Mouse (Mus musculus) midbrain, embryonic 13.5 days (tissue): Measurements from ENCODE around the gene Col25a1. TPM values are rescaled to one million over a fixed set of nuclear protein-coding genes. Genes with fewer than 3 reads are reported as not detected.

Experiments used
- ATAC-seq: fragments of 200-750 bp; cut with Nextera tagmentation; 2 replicates; pipeline ENCODE4 v1.8.0; 2017; ENCODE audit warnings: mild to moderate bottlenecking, moderate TSS enrichment, moderate library complexity
- H3K27ac ChIP-seq: fragments of 300-500 bp; sonication (generic); 2 replicates; pipeline ENCODE4 v1.5.1; 2015; ENCODE audit warnings: inconsistent platforms, mild to moderate bottlenecking, moderate library complexity
- H3K27me3 ChIP-seq: fragments of 300-500 bp; sonication (generic); 2 replicates; pipeline ENCODE4 v1.6.1; 2015; ENCODE audit warnings: mild to moderate bottlenecking, inconsistent platforms
- H3K36me3 ChIP-seq: fragments of 300-500 bp; sonication (generic); 2 replicates; pipeline ENCODE4 v1.6.1; 2015; ENCODE audit warnings: mild to moderate bottlenecking, inconsistent platforms
- H3K4me1 ChIP-seq: fragments of 300-500 bp; sonication (generic); replicated peaks from 2 replicates; pipeline ENCODE4 v1.6.1; 2015; ENCODE audit warnings: inconsistent platforms
- H3K4me2 ChIP-seq: fragments of 300-500 bp; sonication (generic); replicated peaks from 2 replicates; pipeline ENCODE4 v1.6.1; 2015; ENCODE audit warnings: moderate library complexity, mild to moderate bottlenecking, inconsistent platforms
- H3K4me3 ChIP-seq: fragments of 300-500 bp; sonication (generic); replicated peaks from 2 replicates; pipeline ENCODE4 v1.5.1; 2015; ENCODE audit warnings: mild to moderate bottlenecking, inconsistent platforms
- H3K9ac ChIP-seq: fragments of 300-500 bp; sonication (generic); replicated peaks from 2 replicates; pipeline ENCODE4 v1.6.1; 2015; ENCODE audit warnings: mild to moderate bottlenecking, inconsistent platforms
- H3K9me3 ChIP-seq: fragments of 300-500 bp; sonication (generic); 2 replicates; pipeline ENCODE4 v1.6.1; 2016; ENCODE audit warnings: mild to moderate bottlenecking, inconsistent platforms
- whole genome bisulfite sequencing: fragments of 180-500 bp; shearing (Covaris S2); methylation state at CpG from one replicate; pipeline ENCODE4 v1.1.7; 2015; 5-methylcytosine and 5-hydroxymethylcytosine counted together
- polyA plus RNA-seq: library from polyadenylated mRNA; unstranded; fragments of >200 nt; fragmentation: Nextera tagmentation; extraction: Ambion mirVana; gene quantifications from 2 replicates; pipeline ENCODE4 v1.2.1, GENCODE M21; 2015

Col25a1 gene
- polyA plus RNA-seq, 1 experiment from 2014 or later: 11.2 TPM

DNA sequence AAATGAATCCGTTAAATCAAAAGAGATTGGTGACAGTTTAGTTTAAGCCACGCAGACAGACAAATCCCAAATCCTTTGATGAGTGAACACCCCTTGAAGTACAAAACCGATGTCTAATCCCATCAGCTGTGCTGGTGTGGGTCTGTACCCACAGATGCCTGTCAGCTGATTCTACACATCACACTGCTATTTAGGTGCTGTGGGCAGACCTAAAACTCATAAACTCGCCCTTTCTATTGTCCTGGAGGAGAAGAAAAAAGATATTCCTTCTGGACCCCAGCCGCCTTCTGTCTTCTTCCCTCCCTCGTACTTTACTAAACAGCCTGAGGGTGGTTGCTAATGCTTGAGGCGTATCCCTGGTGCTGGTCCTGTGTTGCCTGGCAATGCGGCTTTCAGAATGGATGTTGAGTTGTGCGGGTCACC is 387.2 kb downstream of the Col25a1 start:
- Histone ChIP-seq H3K27me3 (no peaks in the 10 kb centered on the region), H3K27ac (no peak overlapping the region), H3K4me1 (peaks cover 12% of the 10 kb centered on the region), H3K9ac (no peak overlapping the region), H3K36me3 (no peaks in the 10 kb centered on the region), H3K4me2 (peak overlapping the region; percentile 31), H3K9me3 (no peaks in the 10 kb centered on the region), H3K4me3 (no peak overlapping the region)
- peak; percentile 92 for ATAC-seq
- 14% methylated on average over 9 of the region's 9 CpGs for WGBS

DNA sequence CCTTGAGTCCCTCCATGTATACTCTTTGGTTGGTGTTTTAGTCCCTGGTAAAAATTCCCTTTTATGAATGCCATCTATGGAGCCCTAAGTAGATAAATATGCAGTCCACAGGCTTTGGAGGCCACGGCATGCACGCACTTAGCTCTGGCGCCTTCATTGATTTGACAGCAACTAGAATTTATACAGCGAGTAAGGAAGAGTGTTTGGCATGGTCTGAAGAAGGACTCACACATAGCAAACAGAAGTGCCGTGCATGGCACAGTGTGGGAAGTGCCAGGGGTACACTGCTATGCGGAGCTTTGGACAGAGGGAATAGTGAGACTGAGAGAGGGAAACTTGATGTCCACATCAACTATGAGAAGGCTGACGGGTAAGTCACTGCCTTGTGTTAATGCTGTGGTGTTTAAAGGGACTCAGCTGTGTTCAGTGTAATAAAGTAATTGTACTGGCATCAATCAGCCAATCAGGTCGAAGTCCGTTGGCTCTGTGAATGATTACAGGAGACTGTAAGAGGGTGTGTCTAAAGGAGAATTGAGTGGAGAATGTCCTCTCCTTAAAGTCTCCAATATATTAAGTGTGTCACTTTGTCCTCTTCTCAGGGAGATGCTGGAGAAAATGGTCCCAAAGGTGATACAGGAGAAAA is 390.7 kb downstream of the Col25a1 start:
- H3K9me3 ChIP-seq: no peaks in the 10 kb centered on the region
- 92% methylated on average over 9 of the region's 9 CpGs for WGBS
- no peak for ATAC-seq

DNA sequence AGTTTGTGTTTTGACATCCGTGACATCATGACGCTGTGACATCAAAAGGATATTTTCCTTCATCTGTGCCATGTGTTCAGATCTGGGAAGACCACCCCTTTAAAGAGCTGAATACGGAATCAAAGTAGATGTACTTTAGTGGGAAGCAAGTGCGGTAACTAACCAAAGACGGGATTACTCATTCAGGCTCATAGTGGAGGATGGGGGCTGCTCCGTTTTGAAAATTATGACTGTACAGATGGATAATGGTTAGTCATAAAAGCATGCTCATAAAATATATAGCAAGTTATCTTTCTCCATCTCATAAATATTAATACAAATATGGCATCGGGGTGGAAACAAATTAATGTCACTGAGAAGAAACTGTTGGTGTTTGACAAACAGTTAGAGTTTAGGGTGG is 391.7 kb downstream of the Col25a1 start:
- Histone ChIP-seq H3K9ac (no peak overlapping the region), H3K9me3 (no peaks in the 10 kb centered on the region), H3K4me3 (no peak overlapping the region), H3K27me3 (no peaks in the 10 kb centered on the region), H3K4me2 (no peak overlapping the region), H3K27ac (no peak overlapping the region), H3K36me3 (no peaks in the 10 kb centered on the region), H3K4me1 (peaks cover 12% of the 10 kb centered on the region)
- 87% methylated on average over 7 of the region's 7 CpGs for WGBS
- ATAC-seq: no peak

More for the DNA sequence above, 390.7 kb downstream of the Col25a1 start:
- no peak overlapping the region for H3K9ac ChIP-seq
- no peaks in the 10 kb centered on the region for H3K36me3 ChIP-seq
- H3K27me3 ChIP-seq: no peaks in the 10 kb centered on the region
- H3K27ac ChIP-seq: no peak overlapping the region
- no peak overlapping the region for H3K4me2 ChIP-seq
- peaks cover 12% of the 10 kb centered on the region for H3K4me1 ChIP-seq
- no peak overlapping the region for H3K4me3 ChIP-seq

DNA sequence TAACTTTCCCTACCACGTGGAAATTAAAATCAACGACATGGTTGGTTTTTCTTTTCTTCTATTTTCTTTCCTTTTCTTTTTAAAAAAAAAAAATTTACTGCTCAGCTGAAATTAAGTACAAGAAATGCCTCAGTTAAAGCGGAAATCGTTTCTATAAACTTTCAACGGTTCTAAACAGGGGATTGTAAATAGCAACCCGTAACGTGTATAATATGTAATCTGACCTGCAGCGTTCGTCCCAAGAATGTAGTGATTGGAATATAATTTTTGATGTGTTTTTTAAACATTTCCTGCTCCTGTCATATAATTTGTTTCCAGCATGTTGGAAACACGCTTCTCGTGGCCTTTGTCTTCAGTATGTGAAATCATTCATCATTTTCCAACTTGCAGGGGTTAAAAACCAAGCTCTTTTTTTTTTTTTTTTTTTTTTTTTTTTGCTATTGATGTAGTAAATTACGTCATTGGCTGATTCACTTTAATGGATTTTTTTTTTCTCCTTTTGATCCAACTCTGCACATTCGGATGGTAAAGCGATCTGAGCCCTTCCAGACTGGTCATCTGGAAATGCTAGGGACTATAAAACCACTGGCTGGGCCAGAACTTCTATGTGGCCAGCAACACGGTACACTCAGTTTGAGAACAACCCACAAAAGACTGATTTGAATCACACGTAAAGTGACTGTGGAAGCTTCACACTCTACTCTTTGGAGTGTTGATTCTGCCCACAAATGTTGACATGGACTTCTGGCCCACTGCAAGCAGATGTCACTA is 393.3 kb downstream of the Col25a1 start:
- WGBS: 88% methylated on average over 16 of the region's 16 CpGs
- H3K4me1 ChIP-seq: no peaks in the 10 kb centered on the region

DNA sequence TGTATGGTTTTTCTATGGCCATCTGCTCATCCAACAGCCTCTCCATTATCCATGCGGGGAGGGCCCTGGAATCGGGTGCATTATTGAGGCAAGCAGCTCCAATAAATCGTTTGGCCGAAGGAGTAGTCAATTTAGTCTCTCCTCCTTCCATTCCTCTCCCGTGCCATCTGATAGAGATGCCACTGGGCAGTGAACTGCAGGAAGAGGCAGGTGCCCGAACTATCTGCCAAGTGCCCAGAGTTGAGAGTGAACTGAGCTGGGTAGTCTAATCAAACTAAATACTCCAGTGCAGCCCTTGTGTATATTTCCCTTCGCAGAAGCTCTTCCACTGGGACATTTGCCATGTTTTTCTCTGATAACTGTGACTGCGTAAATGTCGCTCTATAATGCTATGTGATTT is 403.7 kb downstream of the Col25a1 start:
- Histone ChIP-seq H3K36me3 (no peaks in the 10 kb centered on the region), H3K9me3 (no peaks in the 10 kb centered on the region)
- ATAC-seq: no peak

More for the DNA sequence above, 393.3 kb downstream of the Col25a1 start:
- no peak overlapping the region for H3K9ac ChIP-seq
- H3K9me3 ChIP-seq: no peaks in the 10 kb centered on the region
- no peak overlapping the region for H3K27ac ChIP-seq
- H3K36me3 ChIP-seq: no peaks in the 10 kb centered on the region
- no peak overlapping the region for H3K4me3 ChIP-seq
- no peak overlapping the region for H3K4me2 ChIP-seq
- H3K27me3 ChIP-seq: no peaks in the 10 kb centered on the region
- ATAC-seq: no peak

DNA sequence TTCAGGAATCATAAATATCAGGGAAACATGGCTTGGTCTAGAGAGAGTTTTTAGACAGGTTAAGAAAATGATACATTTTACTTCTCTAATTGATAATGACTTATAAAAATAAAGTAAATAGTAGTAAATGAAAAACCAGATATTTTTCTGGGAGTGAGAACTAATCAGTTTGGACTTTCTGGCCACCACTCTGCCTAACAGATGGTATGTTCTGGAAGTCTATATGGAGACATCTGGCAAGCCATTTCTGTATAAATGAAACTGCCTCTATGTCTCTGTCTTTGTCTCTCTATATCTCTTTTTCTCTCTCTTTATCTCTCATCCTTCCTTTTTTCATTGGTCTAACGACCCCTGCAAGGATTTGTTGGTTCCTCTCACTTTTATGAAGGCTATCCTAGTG is 410.2 kb downstream of the Col25a1 start:
- H3K4me2 ChIP-seq: no peak overlapping the region
- 79% methylated on average over 1 of the region's 1 CpGs for WGBS
- no peaks in the 10 kb centered on the region for H3K4me1 ChIP-seq
- ATAC-seq: no peak
- no peaks in the 10 kb centered on the region for H3K36me3 ChIP-seq
- no peaks in the 10 kb centered on the region for H3K9me3 ChIP-seq
- H3K27ac ChIP-seq: no peak overlapping the region
- H3K9ac ChIP-seq: no peak overlapping the region
- H3K4me3 ChIP-seq: no peak overlapping the region
- H3K27me3 ChIP-seq: no peaks in the 10 kb centered on the region

More for the DNA sequence above, 403.7 kb downstream of the Col25a1 start:
- Histone ChIP-seq H3K9ac (no peak overlapping the region), H3K4me3 (no peak overlapping the region), H3K27me3 (no peaks in the 10 kb centered on the region), H3K4me2 (no peak overlapping the region), H3K4me1 (no peaks in the 10 kb centered on the region), H3K27ac (no peak overlapping the region)
- WGBS: 92% methylated on average over 9 of the region's 9 CpGs

DNA sequence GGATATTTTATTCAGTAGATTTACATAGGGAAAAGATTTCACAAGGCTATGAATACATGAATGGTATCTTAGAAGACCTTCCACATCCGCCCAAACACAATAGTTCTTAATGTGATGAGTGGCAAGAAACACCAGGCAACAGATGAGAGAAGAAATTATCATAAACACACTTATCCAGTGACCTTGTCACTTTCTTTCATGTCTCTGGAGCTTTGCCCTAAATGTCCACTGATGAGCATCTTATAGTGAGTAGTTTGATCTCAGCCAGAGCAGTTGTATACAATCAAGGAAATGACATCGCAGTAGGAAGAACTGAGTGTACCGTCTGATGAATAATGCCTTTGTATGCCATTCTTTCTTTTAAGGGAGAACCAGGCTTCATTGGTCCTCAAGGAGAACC is 414.7 kb downstream of the Col25a1 start:
- whole genome bisulfite sequencing: 68% methylated on average over 3 of the region's 3 CpGs
- H3K27me3 ChIP-seq: no peaks in the 10 kb centered on the region
- no peaks in the 10 kb centered on the region for H3K4me1 ChIP-seq
- no peak for ATAC-seq
- H3K4me2 ChIP-seq: no peak overlapping the region
- no peak overlapping the region for H3K4me3 ChIP-seq
- no peak overlapping the region for H3K9ac ChIP-seq
- no peak overlapping the region for H3K27ac ChIP-seq
- no peaks in the 10 kb centered on the region for H3K36me3 ChIP-seq
- no peaks in the 10 kb centered on the region for H3K9me3 ChIP-seq

DNA sequence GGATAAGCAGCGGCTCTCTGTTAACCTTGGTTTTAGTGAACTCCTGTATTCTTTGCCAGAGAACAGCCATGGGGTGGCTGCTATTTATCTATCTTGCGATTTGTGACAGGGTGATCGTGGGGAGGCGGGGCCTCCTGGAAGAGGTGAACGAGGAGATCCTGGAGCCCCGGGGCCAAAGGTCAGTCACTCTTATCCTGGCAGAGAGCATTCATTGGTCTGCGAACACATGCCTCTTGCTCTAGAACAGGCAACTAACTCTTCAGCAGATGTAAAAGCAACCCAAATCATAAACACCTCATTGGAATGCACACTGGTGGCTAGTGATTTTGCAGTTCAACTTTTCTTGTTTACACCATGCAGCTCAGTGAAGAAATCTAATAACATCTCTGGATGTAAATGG is 417.8 kb downstream of the Col25a1 start:
- Histone ChIP-seq H3K27me3 (no peaks in the 10 kb centered on the region), H3K4me2 (no peak overlapping the region), H3K36me3 (no peaks in the 10 kb centered on the region), H3K9ac (no peak overlapping the region), H3K9me3 (no peaks in the 10 kb centered on the region), H3K4me1 (no peaks in the 10 kb centered on the region), H3K27ac (no peak overlapping the region), H3K4me3 (no peak overlapping the region)
- ATAC-seq: no peak
- 80% methylated on average over 7 of the region's 7 CpGs for WGBS

DNA sequence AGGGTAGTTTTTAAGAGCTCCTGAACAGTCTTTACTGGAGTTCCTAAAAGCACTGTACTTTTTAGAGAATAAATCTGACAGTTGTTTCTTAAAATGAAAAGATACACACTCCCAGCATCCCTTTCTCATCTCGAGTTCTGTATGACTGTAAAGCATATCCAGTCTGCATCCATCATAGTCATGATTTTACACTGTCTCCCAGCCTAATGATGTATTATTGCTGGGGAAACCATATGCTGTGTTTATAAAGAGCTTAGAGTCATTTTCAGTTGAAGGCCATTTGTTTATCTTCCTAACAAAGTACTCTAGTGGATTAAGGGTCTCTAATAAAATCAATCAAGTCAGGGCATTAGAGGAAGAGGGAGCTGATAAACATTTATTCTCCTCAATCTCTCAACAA is 425.0 kb downstream of the Col25a1 start:
- Histone ChIP-seq H3K27me3 (no peaks in the 10 kb centered on the region), H3K4me1 (no peaks in the 10 kb centered on the region), H3K4me3 (no peak overlapping the region), H3K36me3 (no peaks in the 10 kb centered on the region), H3K27ac (no peak overlapping the region), H3K9ac (no peak overlapping the region), H3K4me2 (no peak overlapping the region), H3K9me3 (no peaks in the 10 kb centered on the region)
- no peak for ATAC-seq
- WGBS: 67% methylated on average over 1 of the region's 1 CpGs

DNA sequence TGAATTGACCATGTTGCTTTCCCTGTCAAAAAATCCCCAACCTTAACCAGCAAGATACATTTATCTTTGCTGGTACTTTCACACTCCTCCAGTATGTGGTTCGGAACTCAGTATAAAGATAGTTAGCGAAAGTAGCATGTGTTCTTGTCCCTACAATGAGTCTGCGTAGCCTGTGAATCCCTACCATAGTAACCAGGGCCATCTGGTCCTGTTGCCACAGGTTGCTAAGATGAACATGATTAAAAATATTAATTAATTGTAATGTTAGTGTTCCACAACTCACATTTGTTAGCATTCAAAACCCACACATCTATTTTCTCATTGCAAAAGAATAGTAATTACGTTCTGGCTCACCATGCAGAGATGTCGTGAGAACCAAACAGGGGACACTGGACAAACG is 434.3 kb downstream of the Col25a1 start:
- Histone ChIP-seq H3K36me3 (no peaks in the 10 kb centered on the region), H3K9me3 (no peaks in the 10 kb centered on the region), H3K27me3 (no peaks in the 10 kb centered on the region), H3K4me1 (no peaks in the 10 kb centered on the region), H3K4me2 (no peak overlapping the region), H3K27ac (no peak overlapping the region), H3K9ac (no peak overlapping the region), H3K4me3 (no peak overlapping the region)
- WGBS: 95% methylated on average over 6 of the region's 6 CpGs
- ATAC-seq: no peak

DNA sequence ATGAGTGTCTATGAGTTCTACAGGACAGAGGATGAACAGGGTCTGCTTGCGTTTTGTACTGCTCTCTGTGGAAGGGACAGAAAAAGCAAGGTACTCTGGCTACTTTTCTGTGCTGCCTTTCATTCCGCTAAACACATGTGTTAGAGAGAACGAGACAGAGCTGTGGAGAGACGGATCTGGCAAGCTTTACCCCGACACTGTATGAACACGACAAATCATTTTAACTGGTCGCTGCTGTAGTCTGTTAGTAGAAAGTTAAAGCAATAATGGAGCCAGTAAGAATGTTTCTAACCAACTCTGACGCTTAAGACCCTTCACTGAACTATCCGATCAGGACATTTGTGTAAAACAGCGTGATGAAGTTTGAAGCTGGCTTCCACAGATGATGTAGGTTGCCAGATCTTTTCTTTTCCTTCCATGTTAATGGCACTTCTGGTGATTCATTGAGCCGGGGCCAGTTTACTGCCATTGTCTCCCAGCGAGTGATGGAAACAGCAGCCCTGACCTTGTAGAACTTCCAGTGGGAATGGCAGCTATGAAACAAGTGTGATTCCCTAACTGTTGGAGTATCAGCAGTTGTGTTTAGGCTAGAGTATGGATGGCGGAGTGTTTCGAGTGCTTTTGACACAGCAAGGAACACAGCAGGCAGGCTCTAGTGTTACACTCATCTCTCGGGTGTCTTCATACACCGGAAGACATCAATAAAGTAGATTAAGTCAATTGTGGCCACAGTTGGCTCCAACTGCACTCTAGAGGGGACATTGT is 437.2 kb downstream of the Col25a1 start:
- Histone ChIP-seq H3K9me3 (no peaks in the 10 kb centered on the region), H3K4me3 (no peak overlapping the region), H3K36me3 (no peaks in the 10 kb centered on the region), H3K4me1 (no peaks in the 10 kb centered on the region), H3K27me3 (no peaks in the 10 kb centered on the region), H3K4me2 (no peak overlapping the region), H3K9ac (no peak overlapping the region), H3K27ac (no peak overlapping the region)
- WGBS: 91% methylated on average over 16 of the region's 16 CpGs
- no peak for ATAC-seq

DNA sequence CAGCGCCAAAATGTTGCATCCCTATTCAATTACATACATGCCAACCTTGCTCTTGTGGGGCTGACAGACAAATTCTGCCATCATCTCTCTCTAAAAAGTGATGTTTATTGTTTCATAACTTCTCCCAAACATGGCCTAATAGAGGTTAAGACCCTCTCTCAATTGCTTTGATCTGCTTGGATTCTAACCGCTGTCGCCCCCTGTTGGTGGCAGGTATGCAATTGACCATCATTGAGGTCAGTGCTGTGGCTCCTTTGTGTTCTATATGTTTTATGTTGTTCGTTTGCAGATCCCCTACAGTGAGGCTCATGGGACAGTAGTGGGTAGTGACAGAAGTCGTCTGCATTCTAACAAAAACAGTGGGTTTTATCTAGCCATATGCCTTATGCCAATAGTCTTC is 441.9 kb downstream of the Col25a1 start:
- H3K4me1 ChIP-seq: no peaks in the 10 kb centered on the region
- H3K9ac ChIP-seq: no peak overlapping the region
- no peak overlapping the region for H3K4me3 ChIP-seq
- H3K27ac ChIP-seq: no peak overlapping the region
- no peaks in the 10 kb centered on the region for H3K27me3 ChIP-seq
- WGBS: 71% methylated on average over 5 of the region's 5 CpGs
- no peak for ATAC-seq
- H3K36me3 ChIP-seq: no peaks in the 10 kb centered on the region
- H3K4me2 ChIP-seq: no peak overlapping the region
- H3K9me3 ChIP-seq: no peaks in the 10 kb centered on the region
